Comparison of ENCODE assay signal across 21 mouse cellular contexts in the genomic region with DNA sequence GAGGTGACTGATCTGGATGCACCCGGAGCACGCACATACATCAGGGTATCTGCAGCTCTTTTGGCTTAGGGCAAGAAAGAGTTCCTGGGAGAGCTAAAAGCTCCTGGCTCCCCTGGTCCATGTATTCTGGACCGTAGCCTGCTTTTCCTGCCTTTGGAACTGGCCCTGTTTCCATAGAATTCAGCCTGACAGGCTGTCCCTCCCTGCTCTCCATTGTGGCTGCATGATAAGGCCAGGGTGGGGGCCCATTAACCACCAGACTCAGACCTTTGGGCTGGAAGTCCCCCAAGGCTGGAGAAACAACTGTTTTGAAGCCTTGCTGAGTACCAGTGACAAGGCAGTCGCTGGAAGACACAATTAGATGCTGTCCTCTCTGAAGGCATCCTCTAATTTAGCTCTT. TPM values are rescaled to one million over a fixed set of nuclear protein-coding genes. Genes with fewer than 3 reads are reported as not detected.
DNase-seq lines count a peak whose midpoint lies in the region; ATAC-seq lines count a peak whose summit lies in the region.
"Had no signal": no experiment of that assay in that cellular context is flagged by ENCODE, and none has a peak within 500 bp of the region (broad histone marks: within the 10 kb centered on the region; RNA-seq: fewer than 3 reads in every experiment).

No protein-coding gene starts in this region.

- WGBS in heart, embryonic 10.5 days, result 62% methylated on average over 4 of the region's 4 CpGs
- 55% methylated on average over 4 of the region's 4 CpGs for WGBS in heart, embryonic 13.5 days

- peak; percentile 74 for DNase-seq in heart, embryonic 10.5 days (ENCODE audit: low spot score)
- DNase-seq in heart, postnatal 14 days, result no peak
- peak; percentile 22 to 23 for DNase-seq in heart, postnatal 10 days
- no peak for DNase-seq in kidney, adult 9 months
- DNase-seq in kidney, postnatal 25 days, result no peak
- DNase-seq: adrenal gland, postnatal 25 days; cerebellum, adult 18-20 months; gastrocnemius, postnatal 14 days; thymus, postnatal 36 days had no signal

- H3K4me2 ChIP-seq in heart, embryonic 13.5 days, result no peak overlapping the region
- H3K4me2 ChIP-seq: embryonic facial prominence, embryonic 12.5 days; limb, embryonic 13.5 days; liver, embryonic 15.5 days had no signal

- intact Hi-C loops in heart, postnatal 14 days (cut with DNase I), result no loop called here
- intact Hi-C loops in heart, postnatal 10 days (cut with DNase I), result no loop called here

- 0 out of 2 replicates have a peak overlapping the region, but pooled peaks have one; percentile 33 for H3K9ac ChIP-seq in heart, embryonic 13.5 days
- H3K9ac ChIP-seq: embryonic facial prominence, embryonic 12.5 days; limb, embryonic 13.5 days; liver, embryonic 15.5 days had no signal

- peaks cover 63% of the 10 kb centered on the region for H3K4me1 ChIP-seq in heart, embryonic 10.5 days
- peaks cover 100% of the 10 kb centered on the region for H3K4me1 ChIP-seq in megakaryocyte, embryonic 14.5 days
- H3K4me1 ChIP-seq in heart, embryonic 13.5 days, result peaks cover 74% of the 10 kb centered on the region
- H3K4me1 ChIP-seq: liver, embryonic 15.5 days had no signal

- no peak for ATAC-seq in megakaryocyte, adult 5-6 weeks (ENCODE audit: poor library complexity, severe bottlenecking)
- no peak for ATAC-seq in heart, embryonic 13.5 days (ENCODE audit: extremely low read depth, insufficient number of reproducible peaks, low FRiP score, low TSS enrichment)
- ATAC-seq: activated CD4-positive, CD25-positive, alpha-beta regulatory T cell, adult 4 months; intestine, embryonic 16.5 days; Patski had no signal

- no peaks in the 10 kb centered on the region for H3K9me3 ChIP-seq in heart, embryonic 10.5 days
- H3K9me3 ChIP-seq in megakaryocyte, embryonic 14.5 days, result no peaks in the 10 kb centered on the region
- H3K9me3 ChIP-seq in heart, embryonic 13.5 days, result no peaks in the 10 kb centered on the region
- H3K9me3 ChIP-seq: embryonic facial prominence, embryonic 12.5 days; limb, embryonic 13.5 days; liver, embryonic 15.5 days had no signal

- peak overlapping the region; percentile 79 for H3K27ac ChIP-seq in heart, embryonic 10.5 days
- H3K27ac ChIP-seq in heart, embryonic 13.5 days (replicated peaks), result peak overlapping the region; percentile 77
- H3K27ac ChIP-seq: embryonic facial prominence, embryonic 12.5 days; kidney, postnatal 0 days; limb, embryonic 13.5 days; liver, embryonic 15.5 days had no signal

- no peak overlapping the region for H3K4me3 ChIP-seq in heart, embryonic 10.5 days
- H3K4me3 ChIP-seq in megakaryocyte, embryonic 14.5 days (replicated peaks), result peak overlapping the region; percentile 60
- H3K4me3 ChIP-seq in heart, embryonic 13.5 days, result no peak overlapping the region
- H3K4me3 ChIP-seq: embryonic facial prominence, embryonic 12.5 days; limb, embryonic 13.5 days; liver, embryonic 15.5 days; myocyte had no signal

- no peaks in the 10 kb centered on the region for H3K27me3 ChIP-seq in heart, embryonic 10.5 days (ENCODE audit: insufficient read depth, poor library complexity, severe bottlenecking)
- H3K27me3 ChIP-seq in megakaryocyte, embryonic 14.5 days (replicated peaks), result peaks cover 3% of the 10 kb centered on the region
- no peaks in the 10 kb centered on the region for H3K27me3 ChIP-seq in heart, embryonic 13.5 days (replicated peaks)
- H3K27me3 ChIP-seq: embryonic facial prominence, embryonic 12.5 days; limb, embryonic 13.5 days; liver, embryonic 15.5 days; Patski had no signal

- H3K36me3 ChIP-seq in heart, embryonic 10.5 days, result no peaks in the 10 kb centered on the region
- H3K36me3 ChIP-seq in megakaryocyte, embryonic 14.5 days (replicated peaks; ENCODE audit: low read length), result no peaks in the 10 kb centered on the region
- no peaks in the 10 kb centered on the region for H3K36me3 ChIP-seq in heart, embryonic 13.5 days
- H3K36me3 ChIP-seq: embryonic facial prominence, embryonic 12.5 days; limb, embryonic 13.5 days; liver, embryonic 15.5 days had no signal

RNA-seq across cellular contexts. Expression of gene March10, which starts 13.0 kb away (rescaled TPM):
- 0.23 and 0.40 TPM in 2 replicates for polyA plus RNA-seq in heart, embryonic 10.5 days (2016; fragmentation: Nextera tagmentation; extraction: Ambion mirVana)
- not detected for total RNA-seq in heart, postnatal 14 days (2021)
- polyA plus RNA-seq in megakaryocyte, embryonic 14.5 days (2012; ENCODE audit: insufficient read depth, low replicate concordance), result 0.87 and 1.3 TPM in 2 replicates
- total RNA-seq in megakaryocyte, adult 5-6 weeks (2015), result not detected in 2 replicates
- not detected in 2 replicates for total RNA-seq in megakaryocyte, adult 5-6 weeks (2017)
- 0.36 TPM in 1 of 2 replicates, not detected in the other for polyA plus RNA-seq in heart, embryonic 13.5 days (2015; fragmentation: Nextera tagmentation; extraction: Ambion mirVana)
- total RNA-seq in heart, postnatal 10 days (2021), result not detected
- total RNA-seq: adrenal gland, postnatal 25 days; common myeloid progenitor, adult 5-6 weeks; gastrocnemius, postnatal 14 days had no signal
- polyA plus RNA-seq: activated CD4-positive, CD25-positive, alpha-beta regulatory T cell, adult 4 months; limb, embryonic 13.5 days; liver, embryonic 15.5 days had no signal

Comparison
In these comparisons a context has a peak if more than half of its experiments do, and no peak if none do; other contexts are left out.
1. DNase-seq: peak in heart, embryonic 10.5 days (single experiment) and heart, postnatal 10 days (2 of 2); none in heart, postnatal 14 days (0 of 2), kidney, adult 9 months (single experiment) and kidney, postnatal 25 days (0 of 2).